Mouse (Mus musculus): Measurements from ENCODE around the gene Bcl6b.

- TF ChIP-seq CTCF (IDR thresholded peaks at IDR 0.05; ENCODE audit: low read depth, low read length) (no peak), GATA1 (IDR thresholded peaks at IDR 0.05; ENCODE audit: borderline replicate concordance, low read length) (no peak)
Observed at GRCm38 (mm10) chr11:70220323-70220722, 9.3 kb downstream of the Bcl6b start.
